ENCODE assay signal across 7 mouse cellular contexts in genomic region chr11:62879220-62880048, GRCm38 (mm10). TPM values are rescaled to one million over a fixed set of nuclear protein-coding genes. Genes with fewer than 3 reads are reported as not detected.
DNase-seq lines count a peak whose midpoint lies in the region; ATAC-seq lines count a peak whose summit lies in the region.

Tvp23b (plus strand) TSS chr11:62879455.

- intact Hi-C loops in gastrocnemius, postnatal 36 days (cut with DNase I): no loop called here
- intact Hi-C loops in left cerebral cortex, postnatal 25 days (cut with DNase I): no loop called here

- peaks cover 3% of the 10 kb centered on the region; the same call in 1 of the 2 replicates for H3K36me3 ChIP-seq in intestine, embryonic 15.5 days
- H3K36me3 ChIP-seq in midbrain, embryonic 10.5 days: peaks cover 12% of the 10 kb centered on the region; the same call in 1 of the 2 replicates

- no peaks in the 10 kb centered on the region for H3K9me3 ChIP-seq in intestine, embryonic 15.5 days
- H3K9me3 ChIP-seq in midbrain, embryonic 10.5 days (replicated peaks): no peaks in the 10 kb centered on the region

- WGBS in intestine, embryonic 15.5 days: 1% methylated on average over 55 of the region's 55 CpGs
- 2% methylated on average over 55 of the region's 55 CpGs for WGBS in midbrain, embryonic 10.5 days

- H3K27ac ChIP-seq in intestine, embryonic 15.5 days: peak within 1 kb of the TSS; percentile 84
- peak within 1 kb of the TSS; percentile 90 for H3K27ac ChIP-seq in midbrain, embryonic 10.5 days (replicated peaks)

- H3K27me3 ChIP-seq in intestine, embryonic 15.5 days (replicated peaks): no peaks in the 10 kb centered on the region
- no peaks in the 10 kb centered on the region for H3K27me3 ChIP-seq in midbrain, embryonic 10.5 days (ENCODE audit: low read depth, poor library complexity, severe bottlenecking)

- peak; percentile 99 for ATAC-seq in intestine, embryonic 15.5 days

- H3K4me1 ChIP-seq in intestine, embryonic 15.5 days (replicated peaks): no peaks in the 10 kb centered on the region
- peaks cover 16% of the 10 kb centered on the region for H3K4me1 ChIP-seq in midbrain, embryonic 10.5 days

- peak within 1 kb of the TSS; percentile 71 for H3K4me2 ChIP-seq in intestine, embryonic 15.5 days (replicated peaks)

- peak within 1 kb of the TSS; percentile 90 for H3K9ac ChIP-seq in intestine, embryonic 15.5 days

- H3K4me3 ChIP-seq in intestine, embryonic 15.5 days (replicated peaks): peak within 1 kb of the TSS; percentile 73
- H3K4me3 ChIP-seq in midbrain, embryonic 10.5 days: peak within 1 kb of the TSS; percentile 87

- peak; percentile 99 for DNase-seq in adrenal gland, adult 2 months
- peak; percentile 96 for DNase-seq in embryo, embryonic 11.5 days (ENCODE audit: low read depth, low spot score)
- DNase-seq in gastrocnemius, postnatal 36 days: peak; percentile 97 to 99
- peak; percentile 95 to 99 for DNase-seq in left cerebral cortex, postnatal 25 days (ENCODE audit: low spot score in 2 of 2)
- DNase-seq in midbrain, embryonic 10.5 days (ENCODE audit: low spot score): peak; percentile 99
- peak; percentile 99 for DNase-seq in right cerebral cortex, postnatal 4 days

RNA-seq across cellular contexts. Expression of gene Tvp23b, which starts in this region (rescaled TPM):
- total RNA-seq in adrenal gland, adult 2 months (2021): 10 to 100 TPM; 31.7 to 54.6 TPM
- polyA plus RNA-seq in adrenal gland, adult 2 months (2012; rRNA removed): 3.6 and 4.6 TPM in 2 replicates
- total RNA-seq in gastrocnemius, postnatal 36 days (2021): 1 to 10 TPM; 5.9 to 6.6 TPM
- polyA plus RNA-seq in intestine, embryonic 15.5 days (2015; fragmentation: Nextera tagmentation; extraction: Ambion mirVana): 79.6 and 82.3 TPM in 2 replicates
- total RNA-seq in left cerebral cortex, postnatal 25 days (2021): 10 to 100 TPM; 28.3 to 31.0 TPM
- polyA plus RNA-seq in midbrain, embryonic 10.5 days (2016; fragmentation: Nextera tagmentation; extraction: Ambion mirVana): 43.1 and 48.3 TPM in 2 replicates

Comparison
In these comparisons a context has a peak if more than half of its experiments do, and no peak if none do; other contexts are left out.
1. Peak in every context shown above with its lines: DNase-seq, ATAC-seq, H3K4me3 ChIP-seq and H3K27ac ChIP-seq.